Mouse (Mus musculus): Measurements from ENCODE around the gene Flnb.

DNA sequence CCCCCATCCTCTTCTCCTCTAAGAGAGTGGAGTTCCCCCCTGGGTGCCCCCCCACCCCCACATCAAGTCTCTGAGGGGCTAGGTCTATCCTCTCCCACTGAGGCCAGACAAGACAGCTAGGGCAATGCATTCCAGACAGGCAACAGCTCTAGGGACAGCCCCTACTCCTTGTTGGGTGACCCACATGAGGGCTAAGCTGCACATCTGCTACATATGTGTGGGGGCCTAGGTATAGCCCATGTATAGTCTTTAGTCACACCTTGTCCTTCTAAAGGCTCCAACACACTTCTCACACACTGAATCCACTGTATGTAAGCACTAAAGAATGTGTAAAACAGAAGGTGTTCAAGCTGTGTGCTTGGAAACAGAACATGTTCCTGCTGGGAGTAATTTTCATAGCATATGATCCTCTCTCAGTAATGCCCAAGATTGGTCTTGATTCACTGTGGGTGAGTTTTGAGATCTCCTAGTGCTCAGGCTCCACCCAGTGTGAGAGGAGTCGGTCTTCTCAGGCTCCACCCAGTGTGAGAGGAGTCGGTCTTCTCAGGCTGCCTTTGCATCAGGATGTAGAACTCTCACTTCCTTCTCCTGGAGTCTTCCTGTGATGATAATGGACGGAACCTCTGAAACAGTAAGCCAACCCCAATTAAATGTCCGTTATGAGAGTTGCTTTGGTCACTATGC is 13.7 kb upstream of the Flnb start:
- TF ChIP-seq CTCF (IDR thresholded peaks at IDR 0.05; ENCODE audit: low read depth, low read length) = no peak
- TF ChIP-seq POLR2A (IDR thresholded peaks at IDR 0.05; ENCODE audit: insufficient read depth, low read length) = no peak
- no peak for TF ChIP-seq EP300 (IDR thresholded peaks at IDR 0.05; ENCODE audit: insufficient read depth, low read depth, low read length)

Measured in ES-Bruce4 (cell line).